Mouse (Mus musculus): ENCODE measurements at regions not wholly inside any gene's neighbourhood (a gene's known extent, or its start where the extent isn't known, plus 50 kb on each side); places are given as distances from the start of the nearest gene placed in this dataset.

DNA sequence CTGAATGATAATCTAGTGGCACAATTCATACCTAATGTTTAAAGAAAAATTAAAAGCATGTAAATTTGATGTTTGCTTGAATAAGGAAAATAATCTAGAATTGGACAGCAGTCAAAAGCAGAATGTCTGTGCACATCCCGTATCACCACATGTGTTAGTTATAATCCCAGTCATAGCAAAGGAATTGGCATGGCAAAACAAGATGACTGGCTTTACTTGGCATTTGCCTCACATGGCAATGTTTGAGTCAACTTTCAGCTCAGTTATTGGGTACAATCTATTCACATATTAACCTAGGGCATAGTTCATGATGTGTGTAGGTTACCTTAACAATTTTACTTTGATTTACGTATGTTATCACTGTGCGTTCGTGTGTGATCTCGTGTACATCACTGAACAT is 628.8 kb upstream of the Sox9 start:
- DNase-seq = no peak
- intact Hi-C loops (cut with DNase I) = no loop called here

DNA sequence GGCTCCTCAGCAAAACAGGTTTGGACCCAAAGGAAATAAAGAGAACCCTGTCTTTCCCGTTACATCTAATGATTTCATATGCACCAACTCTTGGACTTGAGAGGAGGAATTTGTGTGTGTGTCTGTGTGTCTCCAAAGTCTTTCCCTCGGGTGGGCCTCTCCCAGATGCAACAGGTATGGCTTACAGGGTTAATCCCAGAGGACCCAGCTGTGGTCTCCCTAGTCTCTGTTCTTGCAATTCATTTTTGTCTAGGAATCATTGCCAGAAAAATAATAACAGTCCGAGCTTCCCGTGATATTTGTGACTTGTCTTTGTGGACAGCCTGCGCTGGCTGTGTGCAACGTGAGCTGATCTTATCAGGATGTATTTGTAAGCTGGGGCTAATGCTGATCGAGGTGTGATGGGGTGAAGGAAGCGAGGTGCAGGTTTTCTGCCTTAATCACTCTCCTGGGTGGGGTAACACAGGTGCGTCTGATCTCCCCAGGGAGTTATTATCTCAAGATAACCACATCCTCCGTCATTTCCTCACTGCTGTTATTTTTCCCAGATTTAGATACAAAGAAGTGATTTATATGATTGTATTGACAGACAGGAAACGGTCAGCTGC is 627.2 kb upstream of the Sox9 start:
- DNase-seq = no peak
- intact Hi-C loops (cut with DNase I) = no loop called here

DNA sequence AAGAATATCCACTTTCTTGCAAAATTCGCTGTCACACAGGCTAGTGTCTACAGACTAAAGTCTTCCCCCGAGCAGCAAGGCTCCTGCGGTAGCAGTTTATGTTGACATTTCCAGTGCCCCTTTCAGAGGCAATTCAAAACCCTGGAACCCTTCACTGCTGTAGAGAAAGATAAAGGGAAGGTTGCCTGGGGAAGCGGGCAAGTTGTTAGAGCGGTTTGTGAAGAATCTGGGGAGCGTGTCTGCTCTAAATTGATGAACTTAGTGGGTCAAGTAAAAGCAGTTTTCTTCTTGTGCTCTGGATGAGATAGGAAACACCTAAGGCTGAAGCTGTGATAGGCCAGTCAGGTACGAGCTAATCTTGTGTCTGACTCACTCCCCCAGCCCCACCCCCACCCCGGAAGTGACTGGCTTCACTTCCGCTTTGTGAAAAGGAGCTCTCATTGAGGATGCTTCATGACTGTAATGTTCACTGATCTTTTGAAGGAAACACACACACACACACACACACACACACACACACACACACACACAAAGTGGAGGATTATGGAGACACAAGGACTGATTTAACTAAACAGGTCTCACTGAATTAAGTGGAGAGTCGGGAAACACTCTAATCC is 626.6 kb upstream of the Sox9 start:
- no peak for DNase-seq

DNA sequence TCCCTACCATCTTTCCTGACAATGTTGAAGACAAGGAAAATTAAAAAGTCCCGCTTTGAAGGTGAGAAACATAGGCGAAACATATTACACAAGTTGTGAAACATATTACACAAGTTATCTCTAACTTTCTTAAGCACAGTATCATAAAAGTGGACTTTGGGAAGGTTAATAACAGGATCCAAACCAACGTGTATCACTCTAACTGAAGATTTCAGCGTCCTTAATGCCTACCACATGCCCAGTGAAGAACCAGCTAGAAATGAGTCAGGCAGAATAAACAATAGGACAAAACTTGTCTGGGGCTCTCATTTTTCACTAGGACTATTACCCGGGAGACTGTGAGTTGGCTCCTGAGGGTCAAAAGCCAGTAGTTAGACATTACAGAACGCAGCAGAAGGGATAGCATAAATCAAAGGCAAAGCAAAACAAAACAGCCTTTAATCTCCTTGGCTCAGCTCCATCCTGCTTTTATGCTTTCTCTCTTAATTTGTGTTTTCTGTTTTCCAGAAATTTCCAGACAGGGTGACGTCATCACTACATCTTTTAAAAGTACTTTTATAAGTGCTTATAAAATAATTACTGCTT is 618.3 kb upstream of the Sox9 start:
- intact Hi-C loops (cut with DNase I) = loop anchor here (10.0 kb wide), 1 partner anchor 1409 kb away; no protein-coding TSS in a partner anchor
- no peak for DNase-seq

More for the DNA sequence above, 626.6 kb upstream of the Sox9 start:
- intact Hi-C loops (cut with DNase I) = no loop called here

DNA sequence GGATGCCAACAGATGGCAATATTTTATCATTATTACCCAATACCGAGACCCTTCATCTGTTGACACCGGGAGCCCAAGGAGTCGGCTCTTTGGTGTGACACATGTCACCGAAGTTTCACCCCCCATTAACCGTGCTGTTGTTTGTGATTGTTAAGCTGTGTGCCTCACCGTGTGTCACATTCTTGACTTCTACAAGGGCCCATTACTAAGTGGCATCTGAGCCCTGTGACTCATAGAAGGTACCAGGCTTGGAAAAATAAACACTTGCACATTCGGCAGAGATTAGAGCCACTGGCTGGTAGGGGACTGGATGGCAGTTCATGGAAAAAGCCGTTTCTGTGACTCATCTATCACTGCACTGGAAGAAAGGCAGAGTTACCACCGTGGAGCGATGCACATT is 608.4 kb upstream of the Sox9 start:
- no peak for DNase-seq
- intact Hi-C loops (cut with DNase I) = no loop called here

DNA sequence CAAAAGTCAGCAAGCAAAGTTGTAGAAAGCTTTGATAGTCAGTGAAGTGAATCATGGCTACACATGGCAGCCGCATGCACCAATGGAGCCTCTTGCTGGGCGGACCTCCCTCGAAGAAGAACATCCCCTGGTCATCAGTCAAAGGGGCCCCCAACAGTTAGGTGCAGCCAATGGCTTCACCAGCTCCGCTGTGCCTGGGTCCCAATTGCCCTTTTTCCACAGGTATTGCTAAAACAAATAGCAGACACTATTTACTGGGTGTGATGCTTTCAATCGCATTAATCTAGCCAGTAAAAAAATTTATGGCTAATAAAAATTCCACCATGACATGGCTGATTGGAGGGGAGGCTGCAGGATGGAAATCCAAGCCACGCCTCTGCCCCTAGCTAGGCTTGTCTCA is 606.7 kb upstream of the Sox9 start:
- intact Hi-C loops (cut with DNase I) = no loop called here
- no peak for DNase-seq

DNA sequence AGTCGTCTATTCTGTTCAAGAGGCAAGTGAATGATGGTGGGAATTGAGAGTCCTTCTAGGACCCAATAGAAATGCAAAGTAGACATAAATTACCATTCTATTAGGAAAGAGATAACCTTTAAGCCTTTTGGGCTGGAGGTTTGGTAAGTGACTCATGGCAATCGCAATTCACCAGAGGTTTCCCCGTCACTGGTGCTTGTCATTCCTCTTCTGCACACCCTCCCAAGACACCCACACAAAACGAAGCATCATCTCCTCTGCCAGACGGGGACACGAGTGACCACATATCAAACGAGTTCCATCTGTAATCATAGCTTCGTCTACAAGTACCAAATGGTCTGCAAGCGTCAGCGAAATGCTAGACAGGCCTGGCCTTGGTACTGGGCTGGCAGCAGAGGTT is 601.4 kb upstream of the Sox9 start:
- intact Hi-C loops (cut with DNase I) = no loop called here

DNA sequence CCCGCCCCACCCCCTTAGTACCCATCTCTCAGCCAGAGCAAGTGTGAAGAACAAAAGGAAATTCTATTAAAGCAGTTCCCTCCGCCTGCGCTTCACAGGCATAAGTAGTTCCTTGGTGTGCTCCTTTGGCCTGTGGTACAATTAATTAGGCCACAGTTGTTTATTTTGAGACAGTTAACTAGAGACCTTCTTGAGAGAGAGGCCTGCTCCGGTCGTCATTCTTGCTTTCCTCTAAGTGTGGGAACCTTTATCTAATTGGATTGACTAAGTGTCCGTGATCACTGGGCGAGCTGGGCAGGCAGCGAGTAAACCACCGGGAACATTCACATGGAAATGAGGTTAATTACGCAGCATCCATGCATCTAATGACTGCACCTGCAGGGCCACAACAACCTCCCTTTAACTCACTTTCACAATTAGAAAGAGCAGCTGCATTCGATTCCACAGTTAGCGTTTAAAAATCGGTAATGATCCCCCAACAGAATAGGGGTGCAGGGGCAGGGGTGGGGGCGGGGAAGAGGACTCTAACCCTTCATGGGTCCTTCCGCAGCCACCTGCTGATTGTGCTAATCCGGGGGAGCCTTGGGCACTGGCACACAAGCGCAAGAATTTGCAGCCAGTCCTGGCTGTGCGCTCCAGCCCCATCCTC is 584.3 kb upstream of the Sox9 start:
- intact Hi-C loops (cut with DNase I) = no loop called here
- no peak for DNase-seq

More for the DNA sequence above, 601.4 kb upstream of the Sox9 start:
- DNase-seq = no peak

DNA sequence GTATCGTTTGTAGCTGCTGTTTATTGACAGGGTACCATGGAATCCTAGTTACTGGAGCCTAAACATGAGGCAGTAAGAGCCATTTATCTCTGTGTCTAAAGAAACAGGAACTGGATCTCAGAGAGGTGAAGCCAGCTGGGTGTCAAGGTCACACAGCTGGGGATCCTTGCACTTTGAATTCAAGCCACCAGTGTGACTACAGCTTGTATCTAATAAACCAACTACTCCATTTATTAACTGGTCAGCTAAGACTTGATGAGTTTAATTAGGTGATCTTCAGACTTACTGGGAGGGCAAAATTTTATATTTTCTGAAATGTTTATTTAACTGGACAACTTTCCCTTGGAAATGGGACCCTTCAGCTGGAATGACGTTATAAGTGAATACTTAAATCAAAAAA is 577.5 kb upstream of the Sox9 start:
- intact Hi-C loops (cut with DNase I) = no loop called here
- no peak for DNase-seq

DNA sequence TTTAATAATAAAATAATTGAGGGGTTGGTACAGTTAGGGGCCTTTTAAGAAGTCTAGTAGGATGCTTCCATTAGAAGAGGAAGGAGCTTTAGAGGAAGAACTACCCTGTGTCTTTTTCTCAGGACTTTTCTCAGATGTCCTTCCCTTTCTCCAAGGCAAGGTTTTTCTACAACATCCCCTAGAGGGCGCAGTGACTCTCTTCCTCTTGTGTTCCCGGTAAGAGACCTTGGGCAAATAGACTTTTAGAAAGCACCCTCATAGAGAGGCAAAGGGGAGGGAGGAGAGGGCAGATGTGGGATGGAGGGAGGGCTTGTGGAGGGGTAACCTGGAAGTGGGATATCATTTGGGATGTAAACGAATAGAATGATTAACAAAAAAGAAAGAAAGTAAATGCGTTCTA is 572.6 kb upstream of the Sox9 start:
- peak in 1 of 2 experiments; percentile 12 for DNase-seq

DNA sequence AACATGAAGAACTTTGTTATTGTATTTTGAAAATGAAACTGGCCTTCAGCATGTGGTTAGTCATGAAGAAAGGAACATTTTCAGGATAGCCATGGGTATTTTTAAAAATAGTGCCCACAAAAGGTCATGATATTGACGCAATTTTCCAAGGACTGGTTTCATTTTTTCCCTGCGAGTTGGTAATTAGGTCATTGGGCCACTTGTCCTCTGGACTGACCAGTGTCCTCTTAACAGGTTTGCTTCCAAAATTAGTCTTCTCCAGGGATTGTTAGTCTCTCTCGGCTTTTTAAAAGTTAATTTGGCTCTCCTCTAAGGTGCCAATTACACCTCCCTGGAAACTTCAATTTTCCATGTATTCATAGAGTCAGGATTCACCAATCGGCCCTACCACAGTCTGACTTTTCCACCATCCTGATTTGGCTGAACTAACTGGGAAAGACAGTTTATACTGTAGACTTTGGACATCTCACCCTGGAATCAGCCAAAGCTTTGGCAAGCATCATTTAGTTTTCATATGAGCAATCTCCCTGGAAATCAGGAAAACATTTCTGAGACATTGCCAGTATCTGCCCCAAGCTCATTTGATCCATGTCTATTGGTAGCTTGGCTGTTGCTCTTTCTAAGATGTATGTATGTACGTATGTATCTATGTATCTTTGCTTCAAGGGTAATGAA is 562.8 kb upstream of the Sox9 start:
- DNase-seq = no peak
- intact Hi-C loops (cut with DNase I) = no loop called here

More for the DNA sequence above, 572.6 kb upstream of the Sox9 start:
- intact Hi-C loops (cut with DNase I) = loop anchor here (2.0 kb wide), 1 partner anchor 955 kb away; no protein-coding TSS in a partner anchor

DNA sequence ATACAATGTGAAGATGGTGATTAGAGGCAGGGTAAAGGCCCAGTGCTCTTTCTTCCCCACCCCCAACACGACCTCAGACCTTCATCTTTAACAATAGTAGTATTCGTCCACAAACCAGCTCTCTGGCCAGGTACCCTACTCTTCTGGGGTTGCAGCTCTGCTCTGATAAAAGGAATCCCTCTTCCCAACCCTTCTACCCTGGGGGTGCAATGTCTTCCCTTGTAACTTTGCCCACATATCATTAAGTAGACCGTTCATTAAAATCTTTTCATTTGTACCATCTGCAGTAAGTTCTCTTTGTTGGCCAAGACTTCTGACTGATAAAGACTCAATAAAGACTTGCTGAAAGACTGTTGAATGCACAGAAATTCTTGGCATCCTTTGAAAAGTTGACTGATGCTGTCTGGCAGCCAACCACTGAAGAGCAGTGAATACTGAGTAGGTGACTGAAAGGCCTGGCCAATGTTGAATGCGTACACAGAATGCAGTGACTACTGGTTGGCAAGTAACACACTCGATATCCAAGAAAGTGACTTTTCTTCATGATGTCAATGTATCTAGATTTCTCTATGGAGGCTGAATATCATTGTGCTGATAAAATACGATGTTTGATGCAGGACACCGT is 547.4 kb upstream of the Sox9 start:
- DNase-seq = no peak
- intact Hi-C loops (cut with DNase I) = no loop called here

DNA sequence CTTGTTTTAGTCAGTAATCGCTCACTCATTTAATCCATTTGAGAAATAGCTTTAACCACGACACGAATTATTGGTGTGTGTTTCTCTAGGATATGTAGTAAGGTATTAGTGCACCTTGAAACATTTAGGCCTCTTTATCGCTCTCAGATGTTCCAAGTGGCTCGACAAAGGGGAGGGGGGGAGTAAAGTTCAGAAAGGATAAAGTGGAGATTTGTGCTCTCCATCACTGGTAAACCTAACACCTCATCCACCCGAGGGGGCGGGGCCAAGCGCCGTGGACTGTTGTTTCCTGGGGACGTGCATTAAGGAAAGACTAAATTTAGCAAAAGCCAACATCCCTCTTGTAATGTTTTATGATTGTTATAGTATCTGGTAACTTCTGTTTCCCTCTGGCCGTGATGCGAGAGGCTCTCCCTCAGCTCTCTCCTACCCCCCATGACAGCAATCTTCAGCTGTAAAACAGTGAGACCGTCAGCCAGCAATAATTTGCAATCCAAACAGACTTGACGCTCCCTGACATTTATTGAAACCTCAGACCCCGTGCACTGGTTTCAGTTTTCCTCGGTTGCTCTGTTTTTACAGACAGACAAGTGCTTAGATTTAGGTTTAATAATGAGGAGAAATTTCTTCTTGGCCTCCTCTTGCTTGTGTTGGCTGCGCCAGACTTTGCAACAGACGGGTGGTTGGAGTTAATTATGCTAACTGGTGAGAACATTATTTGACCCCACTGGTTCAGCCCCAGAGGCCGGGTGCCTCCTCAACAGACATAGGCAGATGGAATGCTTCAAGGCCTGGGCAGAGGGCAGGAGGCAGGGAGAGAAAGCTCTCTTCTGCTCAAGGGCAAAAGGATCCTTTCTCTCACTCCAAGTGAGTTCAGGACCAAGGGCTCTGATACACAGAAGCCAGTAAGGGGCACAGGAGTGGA is 542.8 kb upstream of the Sox9 start:
- DNase-seq = no peak
- intact Hi-C loops (cut with DNase I) = no loop called here

DNA sequence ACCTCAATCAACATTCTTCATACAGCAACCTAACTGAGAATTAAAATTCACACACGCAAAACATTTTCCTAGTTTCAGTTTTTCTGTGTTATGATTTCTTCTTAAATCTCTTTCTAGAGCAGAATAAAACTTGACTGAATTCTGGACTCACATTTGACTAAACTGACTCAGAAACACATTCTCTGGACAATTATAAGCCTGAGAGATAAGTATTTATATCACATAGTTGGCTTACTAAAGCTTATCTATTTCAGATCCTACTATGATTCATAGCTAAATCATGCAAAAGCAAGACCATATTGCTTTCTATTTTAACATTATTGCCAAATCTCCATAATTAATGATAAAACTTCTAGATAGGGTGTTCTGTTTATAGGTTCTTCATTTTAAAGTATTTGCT is 529.5 kb upstream of the Sox9 start:
- no peak for DNase-seq
- intact Hi-C loops (cut with DNase I) = no loop called here

DNA sequence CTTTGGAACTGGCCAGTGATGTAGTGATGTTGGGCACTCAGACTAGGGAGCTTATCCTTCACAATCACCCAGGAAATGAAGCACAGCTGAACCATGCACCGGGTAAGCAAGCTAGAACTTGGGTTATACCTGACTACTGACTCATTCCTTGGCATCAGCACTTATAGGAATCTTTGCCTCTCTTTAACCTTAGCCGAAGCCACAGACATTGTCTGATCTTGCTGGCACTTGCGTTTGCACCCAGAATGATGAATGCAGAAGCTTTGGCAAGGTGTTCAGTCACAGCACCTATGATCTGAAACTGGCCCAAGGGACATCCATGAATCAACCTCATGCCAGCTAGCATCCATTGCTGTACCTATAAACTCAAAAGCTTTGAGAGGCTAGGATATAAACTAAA is 529.0 kb upstream of the Sox9 start:
- DNase-seq = no peak
- intact Hi-C loops (cut with DNase I) = no loop called here

DNA sequence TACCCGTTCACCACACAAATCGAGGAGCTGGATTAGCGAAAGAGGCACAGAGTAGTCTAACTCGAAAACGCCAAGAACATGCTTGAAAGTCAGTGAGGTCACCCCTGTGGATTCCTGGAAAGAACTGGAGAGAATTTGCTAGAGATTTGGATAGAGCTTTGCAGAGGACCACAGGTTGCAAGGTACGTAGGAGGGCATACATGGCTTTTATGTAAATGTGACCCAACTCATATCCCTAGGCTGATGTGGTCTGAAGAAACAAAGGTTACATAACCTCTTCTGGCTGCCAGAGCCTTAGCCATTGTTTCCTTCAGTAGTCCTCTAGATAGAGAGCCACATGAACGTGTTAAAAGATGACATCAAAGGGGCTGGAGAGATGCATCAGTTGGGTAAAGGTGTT is 525.7 kb upstream of the Sox9 start:
- no peak for DNase-seq
- intact Hi-C loops (cut with DNase I) = no loop called here

DNA sequence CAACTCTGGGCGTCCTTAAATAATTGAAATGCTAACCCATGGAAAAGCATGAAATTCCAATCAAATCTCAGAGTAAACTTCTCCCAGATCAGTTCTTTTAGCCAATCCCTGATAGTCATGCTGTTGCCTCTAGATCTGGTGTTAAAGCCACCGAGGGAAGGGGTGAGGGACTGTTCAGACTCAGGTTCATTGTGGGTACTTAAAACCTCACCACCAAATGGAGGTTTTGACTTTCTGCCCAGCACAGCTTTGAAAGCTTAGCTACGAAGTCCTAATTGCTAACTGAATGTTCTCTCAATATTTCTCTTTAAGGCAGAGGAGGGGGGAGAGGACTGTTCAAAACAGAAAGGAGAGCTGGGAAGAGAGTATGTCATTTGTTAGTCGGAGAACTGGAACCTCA is 517.9 kb upstream of the Sox9 start:
- DNase-seq = no peak
- intact Hi-C loops (cut with DNase I) = no loop called here

DNA sequence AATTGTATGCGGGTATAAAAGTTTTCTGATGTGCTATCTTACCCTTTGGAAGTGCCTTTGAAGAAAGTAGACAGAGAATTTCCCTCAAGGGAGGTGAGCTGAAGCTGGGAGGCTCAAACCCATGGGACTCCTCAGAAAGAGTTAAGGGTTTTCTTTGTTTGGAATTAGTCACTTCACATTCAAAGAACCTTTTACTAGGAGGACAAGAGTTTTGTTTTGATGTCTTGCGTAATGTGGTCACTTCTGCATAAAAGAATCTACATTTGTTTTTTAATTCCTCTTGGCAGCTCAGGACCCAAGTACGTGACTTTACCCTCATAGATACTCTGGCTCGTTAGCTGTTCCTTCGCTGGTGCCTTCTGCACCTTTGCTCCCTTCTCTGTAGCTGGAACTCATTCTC is 511.1 kb upstream of the Sox9 start:
- no peak for DNase-seq
- intact Hi-C loops (cut with DNase I) = no loop called here

DNA sequence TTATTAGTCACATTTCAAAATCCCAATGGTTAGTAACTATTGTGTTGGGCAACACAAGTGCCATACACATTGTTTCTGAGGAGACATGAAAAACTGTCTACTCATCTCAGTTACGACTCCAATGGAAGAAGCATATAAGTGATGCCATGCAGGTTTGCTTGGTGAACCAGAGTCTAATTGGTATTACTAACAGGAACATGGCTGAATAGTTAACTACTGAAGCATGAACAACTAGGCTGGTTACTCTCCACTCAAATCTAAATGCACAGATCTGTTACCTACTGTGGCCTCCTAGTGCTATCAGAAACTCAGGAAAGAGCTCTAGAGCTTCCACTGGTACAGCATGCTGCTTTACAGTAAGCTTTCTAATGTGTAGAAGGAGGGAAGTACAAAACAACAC is 503.5 kb upstream of the Sox9 start:
- intact Hi-C loops (cut with DNase I) = no loop called here

DNA sequence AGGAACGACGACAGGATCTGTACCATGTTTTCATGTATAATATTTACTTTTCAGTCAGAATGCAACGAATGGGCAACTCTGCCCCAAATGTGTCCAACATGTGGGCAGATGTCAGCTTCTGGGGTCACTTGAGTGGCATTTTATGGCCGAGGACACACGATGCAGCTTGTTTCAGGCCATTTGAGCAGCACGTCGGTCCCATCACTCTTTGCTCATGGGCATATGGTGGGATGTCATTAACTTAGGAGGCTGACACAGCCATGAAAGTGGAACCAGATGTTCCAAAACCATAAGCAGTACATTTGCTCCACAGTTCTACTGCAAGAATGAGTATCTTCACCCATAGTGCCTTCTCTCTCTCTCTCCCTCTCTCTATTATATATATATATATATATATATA is 499.1 kb upstream of the Sox9 start:
- no peak for DNase-seq
- intact Hi-C loops (cut with DNase I) = no loop called here

More for the DNA sequence above, 503.5 kb upstream of the Sox9 start:
- DNase-seq = no peak
